Mouse (Mus musculus) brain, embryonic 14.5 days (tissue): Measurements from ENCODE around the gene Scn4a.

ENCODE experiments used
- CTCF ChIP-seq: fragments of 200-500 bp; IDR thresholded peaks from 2 replicates; pipeline ENCODE4 v1.5.1; 2012; ENCODE audit warnings: inconsistent platforms, mild to moderate bottlenecking, moderate library complexity, borderline replicate concordance; ENCODE audit not compliant: insufficient read depth, insufficient read length; ENCODE audit errors: extremely low read depth
- POLR2A ChIP-seq: fragments of 200-500 bp; IDR thresholded peaks from 2 replicates; pipeline ENCODE4 v1.6.1; 2012; ENCODE audit warnings: mild to moderate bottlenecking, inconsistent platforms, borderline replicate concordance; ENCODE audit not compliant: poor library complexity, insufficient read depth, insufficient read length, severe bottlenecking; ENCODE audit errors: extremely low read depth

- TF ChIP-seq POLR2A (no peak), CTCF (no peak)
Measured at GRCm38 (mm10) chr11:106351941-106352340, 1.1 kb downstream of the Scn4a start.
